Mouse (Mus musculus): Measurements from ENCODE around the gene Stpg3. TPM values are rescaled to one million over a fixed set of nuclear protein-coding genes. Genes with fewer than 3 reads are reported as not detected.

Gene Stpg3
- polyA plus RNA-seq, 1 experiment from 2014 or later: 0.15 TPM

GRCm38 (mm10) chr2:25168665-25168978, 45.8 kb downstream of the Stpg3 start:
- WGBS: 11% methylated on average over 2 of the region's 2 CpGs
- Histone ChIP-seq H3K4me2 (peak overlapping the region; percentile 87), H3K27ac (peak overlapping the region; percentile 62), H3K9ac (peak overlapping the region; percentile 73), H3K36me3 (no peaks in the 10 kb centered on the region), H3K4me3 (peak overlapping the region; percentile 52), H3K27me3 (peaks cover 7% of the 10 kb centered on the region), H3K9me3 (no peaks in the 10 kb centered on the region), H3K4me1 (peaks cover 28% of the 10 kb centered on the region)
- no peak for ATAC-seq (ENCODE audit: insufficient number of reproducible peaks, insufficient read depth, low FRiP score, low TSS enrichment, low read depth)

- H3K4me3 ChIP-seq: peak overlapping the region; percentile 52
- H3K4me1 ChIP-seq: peaks cover 32% of the 10 kb centered on the region
- peak; percentile 64 for ATAC-seq (ENCODE audit: insufficient number of reproducible peaks, insufficient read depth, low FRiP score, low TSS enrichment, low read depth)
- H3K27me3 ChIP-seq: peaks cover 9% of the 10 kb centered on the region
- peak overlapping the region; percentile 62 for H3K27ac ChIP-seq
- H3K36me3 ChIP-seq: no peaks in the 10 kb centered on the region
- H3K9ac ChIP-seq: peak overlapping the region; percentile 73
- peak overlapping the region; percentile 87 for H3K4me2 ChIP-seq
- no peaks in the 10 kb centered on the region for H3K9me3 ChIP-seq
- WGBS: under 1% methylated on average over 38 of the region's 41 CpGs
Measured at GRCm38 (mm10) chr2:25167919-25168664, 46.3 kb downstream of the Stpg3 start.

GRCm38 (mm10) chr2:25167481-25167880, 47.0 kb downstream of the Stpg3 start:
- ATAC-seq (ENCODE audit: insufficient number of reproducible peaks, insufficient read depth, low FRiP score, low TSS enrichment, low read depth): no peak
- Histone ChIP-seq H3K9me3 (no peaks in the 10 kb centered on the region), H3K27me3 (peaks cover 12% of the 10 kb centered on the region), H3K36me3 (no peaks in the 10 kb centered on the region), H3K27ac (peak overlapping the region; percentile 62), H3K4me2 (peak overlapping the region; percentile 87), H3K9ac (peak overlapping the region; percentile 73), H3K4me3 (peak overlapping the region; percentile 52), H3K4me1 (peaks cover 33% of the 10 kb centered on the region)
- WGBS: 32% methylated on average over 4 of the region's 4 CpGs

Other genes with a start within 250 kb of the Stpg3 start
- gene Mrpl41, start 239.5 kb downstream of the Stpg3 start, polyA plus RNA-seq (2015; fragmentation: Nextera tagmentation; extraction: Ambion mirVana): 145 and 153 TPM in 2 replicates
- 5.6 and 7.1 TPM in 2 replicates for gene Pnpla7, start 238.6 kb downstream of the Stpg3 start, polyA plus RNA-seq (2015; fragmentation: Nextera tagmentation; extraction: Ambion mirVana)
- gene Nsmf, start 160.3 kb downstream of the Stpg3 start, polyA plus RNA-seq (2015; fragmentation: Nextera tagmentation; extraction: Ambion mirVana): 82.5 and 87.4 TPM in 2 replicates
- not detected in 2 replicates for gene Entpd8, start 134.3 kb downstream of the Stpg3 start, polyA plus RNA-seq (2015; fragmentation: Nextera tagmentation; extraction: Ambion mirVana)
- gene Noxa1, start 119.5 kb downstream of the Stpg3 start, polyA plus RNA-seq (2015; fragmentation: Nextera tagmentation; extraction: Ambion mirVana): 0.17 TPM in 1 of 2 replicates, not detected in the other
- gene Nrarp, start 33.9 kb downstream of the Stpg3 start, polyA plus RNA-seq (2015; fragmentation: Nextera tagmentation; extraction: Ambion mirVana): 15.0 and 16.7 TPM in 2 replicates
- gene Tor4a, start 17.8 kb downstream of the Stpg3 start, polyA plus RNA-seq (2015; fragmentation: Nextera tagmentation; extraction: Ambion mirVana): 5.1 and 6.1 TPM in 2 replicates
- 110 and 114 TPM in 2 replicates for gene Nelfb, start 3.1 kb downstream of the Stpg3 start, polyA plus RNA-seq (2015; fragmentation: Nextera tagmentation; extraction: Ambion mirVana)
- gene Fam166a, start 4.1 kb upstream of the Stpg3 start, polyA plus RNA-seq (2015; fragmentation: Nextera tagmentation; extraction: Ambion mirVana): not detected in 2 replicates
- 409 and 438 TPM in 2 replicates for gene Tubb4b, start 10.1 kb upstream of the Stpg3 start, polyA plus RNA-seq (2015; fragmentation: Nextera tagmentation; extraction: Ambion mirVana)
- not detected in 2 replicates for gene Slc34a3, start 19.7 kb upstream of the Stpg3 start, polyA plus RNA-seq (2015; fragmentation: Nextera tagmentation; extraction: Ambion mirVana)
- not detected in 2 replicates for gene Rnf224, start 22.1 kb upstream of the Stpg3 start, polyA plus RNA-seq (2015; fragmentation: Nextera tagmentation; extraction: Ambion mirVana)
- gene Rnf208, start 27.6 kb upstream of the Stpg3 start, polyA plus RNA-seq (2015; fragmentation: Nextera tagmentation; extraction: Ambion mirVana): 10.8 and 11.3 TPM in 2 replicates
- gene Cysrt1, start 27.8 kb upstream of the Stpg3 start, polyA plus RNA-seq (2015; fragmentation: Nextera tagmentation; extraction: Ambion mirVana): 0.81 TPM in 1 of 2 replicates, not detected in the other
- gene AL732309.1, start 32.2 kb upstream of the Stpg3 start, polyA plus RNA-seq (2015; fragmentation: Nextera tagmentation; extraction: Ambion mirVana): 6.9 and 7.9 TPM in 2 replicates
- 24.5 and 25.3 TPM in 2 replicates for gene Tmem203, start 40.8 kb upstream of the Stpg3 start, polyA plus RNA-seq (2015; fragmentation: Nextera tagmentation; extraction: Ambion mirVana)
- 7.5 and 8.2 TPM in 2 replicates for gene Tprn, start 48.0 kb upstream of the Stpg3 start, polyA plus RNA-seq (2015; fragmentation: Nextera tagmentation; extraction: Ambion mirVana)
- gene Ssna1, start 57.8 kb upstream of the Stpg3 start, polyA plus RNA-seq (2015; fragmentation: Nextera tagmentation; extraction: Ambion mirVana): 231 and 246 TPM in 2 replicates
- 137 and 143 TPM in 2 replicates for gene Anapc2, start 57.8 kb upstream of the Stpg3 start, polyA plus RNA-seq (2015; fragmentation: Nextera tagmentation; extraction: Ambion mirVana)
- not detected in 2 replicates for gene Tmem210, start 73.5 kb upstream of the Stpg3 start, polyA plus RNA-seq (2015; fragmentation: Nextera tagmentation; extraction: Ambion mirVana)
- 0.22 TPM in 2 replicates for gene Lrrc26, start 75.3 kb upstream of the Stpg3 start, polyA plus RNA-seq (2015; fragmentation: Nextera tagmentation; extraction: Ambion mirVana)
- 0.38 and 1.2 TPM in 2 replicates for gene Grin1, start 104.5 kb upstream of the Stpg3 start, polyA plus RNA-seq (2015; fragmentation: Nextera tagmentation; extraction: Ambion mirVana)
- gene Man1b1, start 117.7 kb upstream of the Stpg3 start, polyA plus RNA-seq (2015; fragmentation: Nextera tagmentation; extraction: Ambion mirVana): 61.1 and 79.4 TPM in 2 replicates
- gene Dpp7, start 141.7 kb upstream of the Stpg3 start, polyA plus RNA-seq (2015; fragmentation: Nextera tagmentation; extraction: Ambion mirVana): 23.0 and 25.5 TPM in 2 replicates
- gene Uap1l1, start 151.0 kb upstream of the Stpg3 start, polyA plus RNA-seq (2015; fragmentation: Nextera tagmentation; extraction: Ambion mirVana): 9.9 and 14.9 TPM in 2 replicates
- 38.9 and 47.9 TPM in 2 replicates for gene Sapcd2, start 157.7 kb upstream of the Stpg3 start, polyA plus RNA-seq (2015; fragmentation: Nextera tagmentation; extraction: Ambion mirVana)
- 0.87 and 1.1 TPM in 2 replicates for gene Entpd2, start 181.2 kb upstream of the Stpg3 start, polyA plus RNA-seq (2015; fragmentation: Nextera tagmentation; extraction: Ambion mirVana)
- 42.5 and 48.9 TPM in 2 replicates for gene Npdc1, start 184.7 kb upstream of the Stpg3 start, polyA plus RNA-seq (2015; fragmentation: Nextera tagmentation; extraction: Ambion mirVana)
- 0.12 and 0.17 TPM in 2 replicates for gene Fut7, start 208.6 kb upstream of the Stpg3 start, polyA plus RNA-seq (2015; fragmentation: Nextera tagmentation; extraction: Ambion mirVana)
- gene Abca2, start 214.1 kb upstream of the Stpg3 start, polyA plus RNA-seq (2015; fragmentation: Nextera tagmentation; extraction: Ambion mirVana): 2.9 and 4.0 TPM in 2 replicates
- gene Clic3, start 242.2 kb upstream of the Stpg3 start, polyA plus RNA-seq (2015; fragmentation: Nextera tagmentation; extraction: Ambion mirVana): 5.0 and 7.2 TPM in 2 replicates
- 29.4 and 35.9 TPM in 2 replicates for gene Paxx, start 246.5 kb upstream of the Stpg3 start, polyA plus RNA-seq (2015; fragmentation: Nextera tagmentation; extraction: Ambion mirVana)